Mouse (Mus musculus): ENCODE measurements around the gene Prr15l.
A peak's percentile ranks its signal among the peaks of the same experiment; 100 is the strongest.

The Prr15l gene

GRCm38 (mm10) chr11:96950767-96951166, 22.9 kb downstream of the Prr15l start:
- DNase-seq, result no peak

- DNase-seq, result peak; percentile 77
Observed at GRCm38 (mm10) chr11:96952426-96952825, 24.5 kb downstream of the Prr15l start.

- peak; percentile 83 for DNase-seq
Observed at GRCm38 (mm10) chr11:96952896-96953295, 25.0 kb downstream of the Prr15l start.

- DNase-seq, result peak; percentile 86
Observed at GRCm38 (mm10) chr11:96955094-96955493, 27.2 kb downstream of the Prr15l start.

GRCm38 (mm10) chr11:96956009-96956724, 28.3 kb downstream of the Prr15l start:
- DNase-seq, result peak; percentile 96

- DNase-seq, result no peak
Observed at GRCm38 (mm10) chr11:96957061-96957805, 29.3 kb downstream of the Prr15l start.

- DNase-seq, result peak; percentile 98
Observed at GRCm38 (mm10) chr11:96963580-96963979, 35.7 kb downstream of the Prr15l start.

GRCm38 (mm10) chr11:96966172-96966571, 38.3 kb downstream of the Prr15l start:
- DNase-seq, result no peak

GRCm38 (mm10) chr11:96966914-96967543, 39.1 kb downstream of the Prr15l start:
- DNase-seq, result peak; percentile 95

GRCm38 (mm10) chr11:96967544-96968269, 39.8 kb downstream of the Prr15l start:
- DNase-seq, result no peak

- DNase-seq, result peak; percentile 97
Observed at GRCm38 (mm10) chr11:96968476-96968875, 40.6 kb downstream of the Prr15l start.

GRCm38 (mm10) chr11:96969280-96969722, 41.4 kb downstream of the Prr15l start:
- DNase-seq, result peak; percentile 98

GRCm38 (mm10) chr11:96969746-96970145, 41.8 kb downstream of the Prr15l start:
- peak; percentile 99 for DNase-seq

- no peak for DNase-seq
Observed at GRCm38 (mm10) chr11:96970341-96970740, 42.4 kb downstream of the Prr15l start.

GRCm38 (mm10) chr11:96972906-96973305, 45.0 kb downstream of the Prr15l start:
- no peak for DNase-seq

- DNase-seq, result peak; percentile 96
Observed at GRCm38 (mm10) chr11:96973426-96973964, 45.6 kb downstream of the Prr15l start.

- no peak for DNase-seq
Observed at GRCm38 (mm10) chr11:96974813-96975212, 46.9 kb downstream of the Prr15l start.

- DNase-seq, result peak; percentile 94
Observed at GRCm38 (mm10) chr11:96975511-96976378, 47.8 kb downstream of the Prr15l start.

GRCm38 (mm10) chr11:96976379-96976687, 48.4 kb downstream of the Prr15l start:
- DNase-seq, result no peak

GRCm38 (mm10) chr11:96976911-96977591, 49.1 kb downstream of the Prr15l start:
- DNase-seq, result peak; percentile 99

Data from heart, adult 11 months (tissue).